Mouse (Mus musculus) WW6 (cell line): ENCODE data around the gene Mapk7.

Source experiments
- DNase-seq: peaks from one replicate; pipeline ENCODE4 v3.0.0-alpha.2; 2013; ENCODE audit warnings: low read depth, low spot score

The Mapk7 gene

GRCm38 (mm10) chr11:61494129-61494997, at the start of gene Mapk7:
TSS of gene Mapk7 (minus strand) at chr11:61494406.
- peak; percentile 100 for DNase-seq

- DNase-seq: no peak
These were observed 46.9 kb upstream of the Mapk7 start for GRCm38 (mm10) chr11:61541106-61541505.

DNA sequence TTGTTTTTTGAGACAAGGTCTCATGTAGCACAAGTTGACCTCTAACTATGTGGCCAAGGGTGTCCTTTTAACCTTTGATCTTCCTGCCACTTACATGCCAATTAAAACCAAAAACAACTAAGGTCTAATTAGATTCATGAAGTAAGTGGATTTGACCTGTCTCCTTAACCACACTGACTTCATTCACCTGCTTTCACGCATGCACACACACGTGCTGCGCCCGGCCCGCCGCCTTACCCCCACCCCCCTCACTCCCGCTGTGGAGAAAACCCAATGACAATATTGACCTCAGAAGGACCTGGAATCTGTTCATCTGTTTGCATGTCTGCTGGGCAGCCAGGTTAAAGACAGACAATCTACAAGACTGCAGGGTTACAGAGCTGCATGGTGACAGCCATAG, 46.4 kb upstream of the Mapk7 start:
- DNase-seq: no peak

GRCm38 (mm10) chr11:61537362-61537761, 43.2 kb upstream of the Mapk7 start:
- DNase-seq: no peak

DNA sequence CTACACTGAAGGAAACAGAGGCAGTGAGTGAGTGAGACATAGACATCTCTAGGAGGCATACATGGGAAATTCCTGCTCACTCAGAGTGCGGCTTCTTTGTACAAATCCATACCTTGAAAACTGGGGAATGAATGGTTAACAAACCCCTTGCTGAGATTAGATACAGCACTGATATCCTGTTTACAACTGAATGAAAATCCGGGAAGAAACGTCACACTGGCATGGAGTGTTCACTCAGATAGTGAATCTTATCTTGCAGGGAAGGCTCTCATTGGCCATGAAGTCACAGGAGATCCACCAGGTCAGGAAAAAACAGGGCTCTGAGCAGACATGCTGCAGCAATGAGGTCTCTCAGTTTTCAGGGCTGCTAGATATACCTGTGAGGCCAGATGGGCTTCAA, 42.7 kb upstream of the Mapk7 start:
- DNase-seq: no peak

GRCm38 (mm10) chr11:61535530-61535929, 41.3 kb upstream of the Mapk7 start:
- no peak for DNase-seq

GRCm38 (mm10) chr11:61533571-61533970, 39.4 kb upstream of the Mapk7 start:
- DNase-seq: no peak

DNA sequence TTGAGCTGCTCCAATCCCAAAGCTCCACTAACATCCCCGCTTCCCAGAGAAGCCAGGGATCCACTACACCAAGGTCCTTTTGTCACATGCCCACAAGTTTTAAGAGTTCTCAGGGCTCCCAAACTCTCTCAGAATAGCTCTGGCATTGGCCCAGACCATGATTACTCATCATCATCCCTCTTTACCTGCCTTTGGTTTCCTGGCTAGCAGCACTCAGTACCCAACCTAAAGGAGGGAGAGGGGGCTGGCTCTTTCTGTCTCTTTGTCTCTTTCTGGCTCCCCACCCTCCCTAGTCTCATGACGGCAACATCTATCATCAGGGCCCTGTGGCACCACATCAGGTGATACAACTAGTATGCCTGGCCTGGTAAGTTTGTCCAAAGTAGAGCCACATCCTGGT, 38.6 kb upstream of the Mapk7 start:
- no peak for DNase-seq

- peak; percentile 52 for DNase-seq
These were observed 35.1 kb upstream of the Mapk7 start for GRCm38 (mm10) chr11:61529268-61529713.

DNA sequence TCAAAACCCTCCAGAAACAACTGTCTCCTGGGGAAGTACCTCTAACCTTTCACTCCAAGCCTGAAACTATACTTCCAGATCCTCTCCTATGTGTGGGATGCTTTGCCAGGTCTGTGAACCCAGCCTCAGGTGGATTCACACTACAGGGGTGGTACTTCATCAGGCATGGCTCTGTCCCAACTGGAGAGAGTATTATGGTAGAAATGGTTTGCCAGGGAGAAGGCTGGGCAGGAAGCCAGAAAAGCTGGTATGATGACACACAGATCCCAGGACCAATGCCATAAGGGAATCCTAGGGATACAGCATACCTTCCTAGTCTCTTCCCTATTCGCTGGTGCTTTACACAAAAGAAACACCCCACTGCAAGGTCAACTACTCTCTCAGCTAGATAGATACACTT, 32.7 kb upstream of the Mapk7 start:
- DNase-seq: no peak

- DNase-seq: no peak
These were observed 25.4 kb upstream of the Mapk7 start for GRCm38 (mm10) chr11:61519484-61520107.

GRCm38 (mm10) chr11:61518871-61519270, 24.7 kb upstream of the Mapk7 start:
- DNase-seq: no peak

GRCm38 (mm10) chr11:61517971-61518370, 23.8 kb upstream of the Mapk7 start:
- no peak for DNase-seq

DNA sequence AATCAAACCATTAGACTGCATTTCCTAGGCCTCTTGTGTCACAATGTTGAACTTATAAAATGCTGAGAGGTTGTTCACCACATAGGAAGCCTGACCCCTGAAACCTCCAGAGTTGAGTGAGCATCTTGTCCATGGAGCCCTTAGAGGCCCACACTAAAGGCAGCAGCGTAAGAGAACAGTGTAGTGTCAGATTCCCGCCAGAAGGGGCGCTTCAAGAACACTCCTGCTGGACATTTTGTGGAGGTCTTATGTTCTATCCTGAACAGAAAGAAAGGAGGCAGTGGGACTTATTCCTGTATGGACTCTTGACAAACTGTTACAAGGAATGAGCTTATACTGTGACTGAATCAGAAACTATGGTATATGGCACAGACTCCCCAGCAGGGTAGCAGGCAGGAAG, 20.7 kb upstream of the Mapk7 start:
- peak; percentile 61 for DNase-seq

DNA sequence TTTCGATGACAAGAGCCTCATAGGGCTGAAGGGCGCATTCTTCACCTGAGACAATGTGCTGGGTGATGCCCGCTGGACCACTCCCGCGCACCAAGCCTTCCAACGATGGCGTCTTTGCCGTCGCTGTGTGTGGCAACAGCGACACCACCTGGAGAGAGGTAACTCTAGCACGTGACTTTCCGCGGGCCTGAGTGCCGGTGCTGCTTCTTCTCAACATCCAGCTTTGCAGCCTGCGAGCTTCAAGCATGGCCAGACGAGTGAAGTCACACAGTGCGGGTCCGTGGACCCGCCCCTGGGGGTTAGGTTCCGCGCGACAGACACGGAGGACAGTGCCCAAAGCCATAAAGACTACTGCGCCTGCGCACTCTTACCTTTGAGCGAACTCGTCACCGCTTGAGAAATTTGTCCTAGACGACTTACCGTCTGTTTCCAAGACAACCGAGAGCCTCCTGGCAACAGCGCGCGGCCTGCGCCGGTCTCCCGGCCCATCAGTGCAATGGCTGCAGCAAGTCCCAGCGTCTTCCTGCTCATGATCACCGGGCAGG, 10.6 kb upstream of the Mapk7 start, which contains the start of gene B9d1:
Gene B9d1, plus strand, starts transcription at position 432 of the 545 bp plus-strand sequence.
- peak; percentile 98 for DNase-seq

DNA sequence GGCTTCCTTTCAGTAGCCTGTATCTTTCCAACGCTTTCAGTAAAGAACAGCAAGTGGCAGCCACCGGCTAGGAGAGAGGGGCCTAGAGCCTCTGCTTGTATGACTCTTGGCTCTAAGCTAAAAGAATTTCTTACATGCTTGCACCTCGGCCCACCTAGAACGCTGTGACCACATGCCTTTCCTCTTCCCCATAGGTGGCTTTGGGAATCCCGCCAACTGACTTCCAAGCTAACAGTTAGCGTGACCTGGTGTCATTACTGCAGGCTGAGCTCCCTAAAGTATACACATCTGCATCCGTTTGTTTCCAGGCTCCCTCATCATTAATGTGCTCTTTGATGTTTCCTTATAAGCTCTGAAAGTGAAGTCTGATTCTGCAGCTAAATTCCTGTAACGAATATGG, 9.7 kb upstream of the Mapk7 start:
- no peak for DNase-seq

GRCm38 (mm10) chr11:61498736-61499504, 4.7 kb upstream of the Mapk7 start:
- no peak for DNase-seq

DNA sequence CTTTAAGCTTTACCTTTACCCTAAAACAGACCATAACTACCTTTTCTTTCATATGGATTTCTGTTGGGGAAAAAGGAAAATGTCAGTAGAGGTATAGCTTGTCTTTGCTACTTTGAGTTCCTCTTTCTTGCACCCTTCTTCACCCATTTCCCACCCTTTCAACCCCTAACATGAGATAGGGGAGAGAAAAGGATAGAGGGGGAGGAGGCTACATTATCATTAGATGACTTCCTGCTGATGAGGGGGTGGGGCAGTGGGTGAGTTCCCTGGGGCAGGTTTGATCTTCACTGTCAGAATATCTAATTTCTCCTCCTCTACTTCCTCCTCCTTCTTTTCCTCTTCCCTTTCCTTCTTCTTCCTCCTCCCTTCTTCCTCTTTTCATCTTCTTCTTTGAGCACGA, 3.3 kb upstream of the Mapk7 start:
- no peak for DNase-seq

DNA sequence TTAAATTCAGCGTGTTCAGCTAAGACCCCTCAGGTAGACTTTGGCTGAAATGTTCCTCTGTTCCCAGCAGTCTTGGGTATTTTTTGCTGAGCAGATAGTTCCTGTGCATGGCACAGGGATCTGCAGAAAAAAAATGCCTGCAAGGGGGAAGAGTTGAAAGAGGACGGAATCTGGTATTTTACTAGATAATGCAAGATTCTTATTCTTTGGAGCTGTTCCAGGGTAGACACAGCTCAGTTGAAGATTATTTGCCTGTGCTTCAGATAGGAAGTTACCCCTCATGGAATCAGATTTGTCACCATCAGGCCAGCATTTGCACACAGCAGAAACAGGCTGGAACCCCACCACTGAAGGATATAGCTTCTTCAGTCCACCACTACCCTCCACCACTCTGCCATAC, 1.3 kb upstream of the Mapk7 start:
- no peak for DNase-seq

DNA sequence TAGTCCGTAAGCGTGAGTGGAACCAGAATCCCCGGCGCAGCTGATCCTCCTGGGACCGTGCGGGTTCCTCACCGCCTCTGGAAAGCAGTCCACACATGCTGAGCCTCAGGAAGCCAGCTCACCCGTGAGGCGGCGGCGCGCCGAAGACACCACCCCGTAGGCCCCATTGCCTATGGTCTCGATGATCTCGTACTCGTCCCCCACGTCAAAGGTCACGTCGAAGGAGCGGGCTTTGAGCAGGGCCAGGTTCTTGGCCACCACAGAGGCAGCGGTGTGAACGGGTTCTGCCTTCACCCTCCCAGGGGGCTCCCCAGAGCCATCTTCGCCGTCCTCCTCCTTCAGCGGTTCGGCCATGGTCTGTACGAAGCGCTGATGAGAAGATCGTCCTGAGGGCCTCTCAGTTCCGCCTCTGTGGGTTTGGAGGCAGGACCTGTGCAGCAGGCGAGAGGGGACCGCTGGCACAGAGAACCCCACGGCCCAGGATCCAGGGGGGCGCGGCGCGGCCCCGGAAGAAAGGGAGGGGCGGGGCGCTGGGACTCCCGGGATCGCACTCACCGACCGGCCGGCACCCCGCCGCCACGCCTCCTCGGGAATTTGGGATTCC, 579 bp downstream of the Mapk7 start:
- DNase-seq: no peak

DNA sequence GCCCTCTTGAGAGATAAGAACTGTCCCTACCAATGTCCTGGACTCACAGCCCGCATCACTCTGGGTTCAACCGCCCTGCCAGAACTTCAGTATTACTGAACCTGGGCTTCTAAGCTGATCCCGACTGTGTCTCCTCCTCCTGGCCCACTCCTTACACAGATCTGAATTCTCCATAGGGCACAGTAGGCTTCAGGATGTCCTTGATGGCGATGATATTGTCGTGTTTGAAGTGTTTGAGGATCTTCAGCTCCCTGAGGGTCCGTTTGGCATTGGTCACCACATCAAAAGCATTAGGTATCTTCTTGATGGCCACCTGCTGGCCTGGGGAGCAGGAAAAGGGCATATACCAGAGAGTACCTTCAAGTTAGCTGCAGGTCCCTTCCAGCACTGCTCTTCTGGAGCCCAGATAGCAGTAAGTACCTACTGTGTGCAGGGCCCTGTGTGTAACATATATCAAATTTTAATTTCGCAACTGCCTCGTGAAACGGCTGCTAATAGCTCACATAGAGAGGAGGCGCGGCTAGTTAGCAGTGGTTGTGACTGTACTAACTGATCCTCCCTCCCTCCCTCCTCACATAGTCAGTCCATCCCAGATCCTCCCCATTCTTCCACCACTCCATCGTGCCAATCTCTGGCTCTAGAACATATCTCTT, 1.3 kb downstream of the Mapk7 start:
- DNase-seq: no peak
